Mouse (Mus musculus): ENCODE measurements around the gene Cyb5d1.

Cyb5d1 gene

DNA sequence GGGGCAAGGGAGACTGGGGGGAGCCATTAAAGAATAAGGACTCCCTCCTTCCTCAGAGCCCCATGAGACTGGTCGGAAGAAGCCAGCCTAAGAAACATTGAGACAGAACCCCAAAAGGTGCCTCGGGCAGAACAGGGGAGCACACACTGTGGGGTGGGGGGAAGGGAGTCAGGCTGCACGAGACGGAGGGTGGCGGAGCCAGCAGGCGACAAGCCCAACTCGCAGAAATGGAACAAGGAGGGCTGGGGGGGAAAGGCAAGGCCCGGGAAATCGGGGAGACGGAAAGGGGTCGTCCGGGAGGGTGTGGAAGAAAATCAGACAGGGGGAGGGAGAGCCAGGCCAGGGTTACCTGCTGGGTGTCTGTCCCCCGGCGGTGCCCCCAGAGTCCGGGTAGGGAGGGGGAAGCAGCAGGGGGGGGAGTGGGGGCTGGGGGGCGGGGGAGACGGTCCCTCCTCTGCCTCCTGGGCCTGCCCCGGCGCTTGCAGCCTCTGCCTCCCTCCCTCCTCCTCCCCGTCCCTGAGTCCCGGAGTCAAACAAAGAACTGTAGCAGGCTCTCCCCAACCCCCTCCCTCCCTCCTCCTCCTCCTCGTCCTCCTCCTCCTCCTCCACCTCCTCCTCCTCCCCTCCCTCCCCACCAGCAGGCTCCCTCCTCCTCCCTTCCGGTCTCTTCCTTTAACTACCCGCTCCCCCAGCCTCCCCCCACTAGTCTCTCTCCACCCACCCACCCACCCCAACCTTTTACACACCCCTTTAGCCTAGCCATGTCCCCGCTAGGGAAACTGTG lies 20.4 kb upstream of the Cyb5d1 start:
- DNase-seq (ENCODE audit: low spot score) = no peak

DNA sequence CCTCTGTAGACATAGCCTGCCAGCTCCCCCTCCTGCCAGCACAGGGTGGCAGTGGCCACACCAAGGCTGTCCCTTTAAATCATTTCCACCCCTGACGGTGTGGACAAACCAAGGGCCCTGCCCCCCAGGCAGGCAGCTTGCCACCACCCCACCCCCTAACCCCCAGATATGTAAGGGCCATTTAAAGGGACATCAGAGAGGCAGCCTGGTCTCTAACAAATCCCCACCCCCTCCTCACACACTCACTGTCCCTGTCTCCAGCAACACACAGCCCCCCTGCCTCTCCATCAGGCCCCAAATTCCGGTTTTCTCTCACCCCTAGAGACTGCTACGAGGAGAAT lies 19.9 kb upstream of the Cyb5d1 start:
- DNase-seq (ENCODE audit: low spot score) = no peak

DNA sequence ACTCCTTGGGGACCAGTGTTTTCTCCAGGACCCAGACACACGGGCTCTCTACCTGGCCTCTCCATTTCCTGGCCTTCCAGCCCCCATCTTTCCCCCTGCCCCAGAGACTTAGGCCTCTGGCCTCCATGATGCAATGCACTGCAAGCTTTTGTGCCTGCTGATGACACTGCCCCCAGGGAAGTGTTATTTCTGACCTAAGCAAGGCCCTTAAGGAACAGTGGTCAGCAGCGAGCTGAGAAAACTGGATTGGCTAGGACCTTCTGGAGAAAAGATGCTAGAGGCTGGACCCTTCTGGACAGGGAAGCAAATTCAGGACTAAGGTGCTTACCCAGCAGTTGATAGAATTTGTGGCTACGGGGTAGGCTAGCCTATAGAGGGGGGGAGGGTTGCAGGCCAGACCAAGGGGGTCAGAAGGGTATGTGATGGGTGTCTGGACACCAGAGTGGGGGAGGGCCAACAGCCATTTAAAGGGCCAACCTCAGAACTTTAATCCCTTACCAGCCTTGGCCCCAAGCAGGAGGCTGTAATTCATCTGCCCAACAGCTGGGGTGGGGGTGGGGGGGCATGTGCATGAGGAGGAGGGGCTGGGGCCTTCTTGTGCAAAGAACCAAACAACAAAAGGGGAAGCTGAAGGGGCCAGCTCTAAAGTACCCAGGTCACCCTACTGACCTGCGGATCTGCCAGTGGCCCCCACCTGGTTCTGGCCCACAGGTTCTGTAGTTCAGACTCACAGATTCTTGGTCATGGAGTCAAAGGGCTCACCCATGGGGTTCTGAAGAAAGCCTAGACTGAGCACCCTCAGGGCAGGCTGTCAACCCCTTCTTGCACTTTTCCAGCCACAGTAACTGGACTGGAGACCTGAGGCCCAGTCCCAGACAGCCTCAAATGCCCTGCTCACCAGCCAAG lies 19.2 kb upstream of the Cyb5d1 start:
- no peak for DNase-seq (ENCODE audit: low spot score)

DNA sequence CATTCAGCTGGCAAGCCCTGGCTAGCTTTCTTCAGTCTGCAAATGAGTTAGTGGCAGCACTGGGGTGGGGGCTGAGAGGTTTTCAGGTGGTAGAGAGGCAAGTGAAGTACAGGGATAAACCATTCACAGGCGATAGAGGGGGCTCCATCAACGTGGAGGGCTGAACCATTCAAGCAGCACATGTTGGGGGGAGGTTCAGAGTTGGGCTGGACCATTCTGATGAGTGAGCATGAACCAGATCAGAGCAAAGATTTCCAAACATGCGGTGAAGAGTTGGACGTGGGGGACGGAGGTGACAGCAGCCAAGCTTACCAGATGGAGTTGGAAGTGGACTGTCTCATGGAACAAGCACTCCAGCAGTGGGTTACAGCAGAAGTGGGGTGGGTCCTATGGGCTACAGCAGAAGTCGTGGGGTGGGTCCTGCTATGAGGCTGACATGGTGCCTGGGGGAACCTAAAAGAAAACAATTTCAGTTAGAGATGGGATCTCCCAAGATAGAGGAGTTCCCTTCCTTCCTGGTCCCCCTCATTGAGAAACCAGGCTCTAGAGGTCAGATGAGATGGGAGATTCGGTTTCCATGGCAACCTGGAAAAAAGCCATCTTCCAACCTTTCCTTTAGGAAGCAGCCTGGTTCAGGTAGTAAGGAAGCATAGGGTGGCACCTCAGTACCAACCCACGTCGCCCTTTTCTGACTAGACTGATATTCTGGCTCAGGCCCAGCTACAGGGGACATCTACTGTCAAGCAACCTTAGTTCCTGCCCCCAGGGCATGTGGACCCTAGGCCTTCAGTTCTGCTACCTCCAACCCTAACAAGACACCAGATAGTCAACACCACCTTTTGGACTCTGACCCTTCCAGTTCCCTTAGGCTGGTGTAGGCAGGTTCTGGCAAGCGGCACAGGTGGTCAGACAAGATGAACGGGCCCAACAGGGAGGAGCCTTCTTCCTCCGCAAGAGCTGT lies 18.1 kb upstream of the Cyb5d1 start, which contains the start of gene Kdm6b:
Gene Kdm6b (minus strand): TSS at position 455 of the 961 bp plus-strand sequence.
- no peak for DNase-seq (ENCODE audit: low spot score)

DNA sequence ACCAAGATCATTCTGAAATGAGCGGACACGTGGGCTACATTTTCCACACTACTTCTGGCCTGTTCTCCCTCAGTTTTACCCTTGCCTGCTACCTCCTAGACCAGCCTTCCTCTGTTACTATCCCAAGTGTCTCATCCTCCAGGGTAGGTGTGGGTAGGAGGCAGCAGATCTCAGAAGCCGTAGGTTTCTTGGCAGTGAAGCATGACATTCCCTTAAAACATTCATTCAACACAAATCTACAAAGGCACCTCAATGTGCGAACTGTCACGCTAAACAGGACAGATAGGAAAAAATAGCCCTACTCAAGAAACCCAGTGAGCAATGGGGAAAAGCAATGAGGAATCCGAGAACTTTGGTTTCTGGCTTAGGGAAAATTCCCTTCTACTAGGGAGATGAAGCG lies 17.1 kb upstream of the Cyb5d1 start:
- no peak for DNase-seq (ENCODE audit: low spot score)

DNA sequence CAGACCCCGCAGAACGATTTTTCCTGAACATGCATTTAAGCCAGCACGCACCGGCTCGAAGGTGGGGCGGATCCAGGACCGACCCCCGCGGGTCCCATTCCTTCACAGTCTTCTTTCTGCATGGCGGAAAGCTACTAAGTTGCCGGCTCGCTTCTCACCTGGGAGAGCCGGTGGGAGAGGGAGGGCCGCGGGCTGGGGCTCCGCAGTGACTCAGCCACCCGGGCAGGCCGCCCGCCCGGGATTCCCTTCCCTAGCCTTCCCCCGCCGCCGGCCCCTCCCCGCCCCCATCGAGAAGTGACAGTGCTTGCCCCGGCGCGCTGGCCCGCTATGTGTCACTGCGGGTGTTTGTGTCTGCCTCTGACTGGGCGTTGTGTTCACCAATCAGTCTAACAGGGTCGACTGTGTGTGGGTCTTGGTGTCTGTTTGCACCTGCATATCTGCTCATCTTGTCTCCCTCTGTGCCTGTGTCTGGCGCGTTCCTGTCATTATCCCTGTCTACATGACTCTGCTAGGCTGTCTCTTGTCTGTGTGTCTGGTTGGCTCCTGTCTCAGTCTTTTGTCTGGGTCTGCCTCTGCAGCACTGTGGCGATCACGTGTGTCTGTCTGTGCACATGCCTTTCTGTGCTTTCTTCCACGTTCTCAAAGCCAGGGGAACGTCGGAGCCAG lies 16.2 kb upstream of the Cyb5d1 start:
- DNase-seq (ENCODE audit: low spot score) = peak; percentile 72

DNA sequence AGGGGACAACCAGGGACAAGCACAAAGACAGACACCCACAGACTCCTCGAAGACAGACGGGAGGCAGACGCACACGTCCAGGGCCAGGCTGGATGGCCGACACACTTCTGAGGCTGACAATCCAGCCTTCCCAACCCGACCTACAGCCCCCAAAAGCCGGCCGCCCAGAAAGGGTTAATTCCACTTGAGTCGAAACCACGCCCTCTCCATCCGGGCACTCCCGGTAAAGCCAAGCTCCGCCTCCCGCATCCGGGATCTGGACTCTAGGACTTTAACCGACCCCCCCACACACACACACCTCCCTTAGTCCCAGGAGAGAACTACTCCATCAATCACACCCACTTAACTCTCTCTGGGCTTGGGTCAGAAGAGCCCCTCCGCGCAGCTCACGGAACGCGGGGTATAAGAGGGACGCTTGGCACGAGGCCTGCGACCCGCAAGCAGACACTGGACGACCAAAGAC lies 15.7 kb upstream of the Cyb5d1 start:
- peak; percentile 92 for DNase-seq (ENCODE audit: low spot score)

DNA sequence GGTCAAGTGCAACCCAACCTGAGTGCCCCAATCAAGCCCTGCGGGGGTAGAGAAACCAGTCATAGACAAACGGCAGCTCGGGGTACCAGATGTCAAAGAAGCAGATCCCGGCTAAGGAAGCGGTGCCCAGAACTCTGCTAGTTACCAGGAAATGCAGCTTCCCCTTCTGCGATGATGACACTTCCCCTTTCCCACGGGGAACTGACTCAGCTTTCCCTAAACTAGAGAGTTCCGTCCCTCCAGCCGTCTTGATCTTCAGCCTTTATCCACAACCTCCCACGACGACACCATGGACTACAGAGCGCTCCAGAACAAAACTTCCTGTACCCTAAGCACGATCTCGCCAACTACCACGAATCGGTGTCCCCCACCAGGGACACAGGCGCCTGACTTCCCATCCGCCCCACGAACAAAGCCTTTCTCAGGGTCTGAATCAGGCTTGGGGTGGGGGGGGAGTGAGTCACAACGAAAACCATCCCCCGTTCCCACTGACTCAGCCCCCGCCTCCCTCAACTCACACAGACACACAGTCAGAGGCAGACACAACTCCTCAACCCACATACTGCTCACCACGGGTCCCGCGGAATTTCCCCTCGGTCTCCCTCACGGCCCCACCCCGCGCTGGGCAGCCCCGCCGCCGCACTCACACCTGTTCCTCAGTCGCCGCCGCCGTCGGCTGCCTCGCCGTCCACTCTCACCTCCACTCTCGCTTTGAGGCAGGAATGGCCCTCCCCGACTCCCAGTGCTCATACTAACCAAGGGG lies 15.1 kb upstream of the Cyb5d1 start:
- peak; percentile 57 for DNase-seq (ENCODE audit: low spot score)

DNA sequence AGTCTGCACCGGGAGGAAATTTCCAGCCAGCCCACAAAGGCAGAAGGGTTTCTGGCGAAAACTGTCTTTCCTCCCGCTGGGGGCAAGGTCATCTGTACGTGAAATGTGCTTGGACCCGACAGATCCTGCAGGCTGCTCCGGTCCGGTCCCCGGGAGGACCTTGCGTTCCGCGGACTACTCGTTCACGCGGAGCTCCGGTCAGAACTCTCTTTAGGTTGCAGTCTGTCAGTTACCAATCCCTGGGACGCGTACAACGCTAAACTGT lies 14.5 kb upstream of the Cyb5d1 start:
- DNase-seq (ENCODE audit: low spot score) = no peak

DNA sequence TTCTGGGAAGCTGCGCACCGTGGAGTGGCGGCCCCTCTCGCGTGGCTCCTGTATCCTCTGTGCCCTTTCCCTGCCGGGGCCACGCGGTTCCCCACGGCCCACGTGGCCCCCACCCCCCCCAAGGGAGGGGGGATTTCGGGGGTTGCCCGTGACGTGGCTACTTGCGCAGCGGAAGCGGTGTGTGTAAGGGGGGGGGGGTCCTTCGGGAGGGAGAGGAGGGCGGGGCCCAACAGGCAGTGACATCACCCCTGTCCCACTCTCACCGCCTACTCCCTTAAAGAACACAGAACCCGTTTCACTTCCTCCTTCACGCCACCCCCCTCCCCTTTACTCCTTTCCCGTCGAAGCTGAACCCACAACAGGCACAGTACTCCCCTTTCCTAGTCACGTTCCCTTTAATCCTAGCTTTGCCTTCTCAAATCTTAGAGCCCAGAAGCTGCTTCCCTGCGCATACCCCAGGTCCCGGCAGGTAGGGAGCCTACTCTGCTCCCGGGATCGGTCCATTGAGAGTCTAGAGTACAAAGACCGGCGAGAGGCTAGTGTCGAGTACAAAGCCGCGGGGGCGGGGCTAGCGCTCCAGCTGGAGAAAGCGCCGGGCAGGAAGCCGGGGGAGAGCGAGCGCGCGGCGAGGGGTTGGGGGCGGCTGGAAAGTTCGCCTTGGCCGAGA lies 14.1 kb upstream of the Cyb5d1 start:
- DNase-seq (ENCODE audit: low spot score) = peak; percentile 67

DNA sequence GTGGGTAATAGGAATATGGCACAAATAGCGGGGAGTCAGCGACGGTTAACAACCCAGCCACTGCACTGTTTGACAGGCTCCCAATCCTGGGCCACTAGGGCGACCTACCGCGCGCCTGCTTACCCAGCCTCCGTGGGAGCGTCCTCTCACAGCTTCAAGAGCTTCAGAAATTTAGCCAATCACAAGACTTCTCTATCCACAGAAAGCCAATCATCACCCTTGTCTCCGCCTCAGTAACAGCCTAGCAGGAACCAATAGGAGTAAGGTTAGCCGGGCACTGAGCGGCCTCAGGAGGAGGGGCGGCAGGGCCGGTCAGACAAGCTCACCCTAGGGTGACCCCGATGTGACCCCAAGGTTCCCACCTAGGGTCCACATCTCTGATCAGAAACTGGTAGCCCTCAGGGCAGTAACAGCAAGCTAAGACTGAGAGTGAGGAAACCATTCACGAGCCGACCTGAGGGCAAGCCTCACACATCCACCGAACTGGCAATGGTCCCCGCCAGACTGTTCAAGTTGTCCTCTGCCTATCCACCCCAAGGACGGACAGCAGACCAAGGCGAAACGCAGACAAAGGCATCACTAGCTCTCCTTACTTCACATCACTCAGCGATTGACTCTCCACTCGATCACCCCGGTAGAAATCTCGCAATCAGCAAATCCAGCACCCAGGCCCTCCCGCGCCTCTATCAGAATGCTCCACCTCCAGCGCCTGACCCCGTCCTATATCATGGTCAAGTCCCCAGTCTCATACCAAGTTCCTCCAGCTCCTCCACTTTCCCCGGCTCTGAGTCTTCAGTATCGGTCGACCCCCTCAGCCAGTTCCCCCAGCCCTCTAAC lies 13.3 kb upstream of the Cyb5d1 start:
- peak; percentile 88 for DNase-seq (ENCODE audit: low spot score)

DNA sequence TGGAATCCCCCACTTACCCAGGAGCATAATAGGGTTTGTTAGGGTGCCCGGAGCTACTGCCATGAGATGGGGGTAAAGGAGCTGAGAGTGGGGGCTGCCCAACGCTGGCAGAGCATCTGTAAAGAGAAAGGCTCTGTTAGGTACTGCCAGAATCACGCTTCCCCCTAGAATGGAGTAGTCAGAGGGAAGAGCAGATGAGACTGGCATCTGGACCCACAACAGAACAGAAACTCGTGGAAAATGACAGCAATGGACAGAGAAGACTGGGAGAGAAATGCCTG lies 12.2 kb upstream of the Cyb5d1 start:
- no peak for DNase-seq (ENCODE audit: low spot score)

DNA sequence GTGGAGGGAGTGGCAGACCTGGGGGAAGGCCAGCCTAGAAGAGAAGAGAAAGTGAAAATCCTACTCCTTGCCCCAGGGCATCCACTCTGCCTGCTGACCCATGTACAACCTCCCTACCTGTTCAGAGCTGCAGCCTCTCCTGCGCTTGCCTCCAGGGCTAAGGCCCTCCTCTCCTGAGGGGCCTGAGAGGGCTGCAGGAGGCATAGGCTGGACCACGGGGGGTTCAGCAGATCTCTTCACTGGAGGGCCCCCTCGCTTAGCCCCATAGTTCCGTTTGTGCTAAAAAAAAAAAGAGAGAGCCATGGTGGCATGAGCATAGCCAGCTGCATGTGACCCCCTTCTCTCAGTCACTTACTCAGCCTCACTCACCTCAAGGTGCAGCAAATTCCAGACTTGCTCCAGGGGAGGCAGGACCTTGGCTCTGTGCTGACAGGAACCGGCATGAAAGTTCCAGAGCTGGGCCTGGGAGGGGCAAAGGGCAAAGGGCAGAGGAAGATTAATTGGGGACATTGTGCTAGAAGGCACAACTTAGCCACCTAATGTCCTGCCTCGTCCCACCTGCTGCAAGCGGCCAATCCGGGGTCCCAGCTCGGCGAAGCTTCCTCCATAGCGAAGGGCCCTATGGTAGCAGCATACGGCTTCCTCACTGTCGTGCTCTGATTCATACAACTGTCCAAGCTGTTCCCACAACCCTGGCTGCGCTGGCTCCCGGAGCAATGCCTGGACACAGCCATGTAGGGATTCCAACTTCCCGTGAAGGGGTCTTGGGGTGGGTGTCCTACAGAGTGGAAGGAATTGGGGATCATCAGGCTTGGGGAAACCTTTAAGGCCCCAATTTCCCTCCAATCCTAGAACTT lies 11.7 kb upstream of the Cyb5d1 start:
- no peak for DNase-seq (ENCODE audit: low spot score)

DNA sequence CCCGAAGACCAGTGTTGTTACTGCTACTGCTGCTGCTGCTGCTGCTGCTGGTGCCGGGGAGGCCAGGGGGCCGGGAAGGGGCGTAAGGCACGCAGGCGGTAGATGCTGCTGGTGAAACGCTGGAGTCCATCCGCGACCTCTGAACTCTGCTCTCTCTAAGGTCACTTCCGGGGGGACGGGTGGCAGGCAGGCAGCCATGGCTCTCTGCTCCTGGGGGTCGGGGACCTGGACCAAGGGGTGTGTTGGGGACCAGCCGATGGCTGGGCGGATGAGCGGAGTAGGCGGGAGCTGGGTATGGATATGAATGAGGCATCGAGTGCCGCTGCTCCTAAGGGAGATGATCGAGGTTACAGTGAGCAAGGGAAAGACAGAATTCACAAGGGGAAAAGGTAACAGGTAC lies 10.9 kb upstream of the Cyb5d1 start:
- DNase-seq (ENCODE audit: low spot score) = no peak

DNA sequence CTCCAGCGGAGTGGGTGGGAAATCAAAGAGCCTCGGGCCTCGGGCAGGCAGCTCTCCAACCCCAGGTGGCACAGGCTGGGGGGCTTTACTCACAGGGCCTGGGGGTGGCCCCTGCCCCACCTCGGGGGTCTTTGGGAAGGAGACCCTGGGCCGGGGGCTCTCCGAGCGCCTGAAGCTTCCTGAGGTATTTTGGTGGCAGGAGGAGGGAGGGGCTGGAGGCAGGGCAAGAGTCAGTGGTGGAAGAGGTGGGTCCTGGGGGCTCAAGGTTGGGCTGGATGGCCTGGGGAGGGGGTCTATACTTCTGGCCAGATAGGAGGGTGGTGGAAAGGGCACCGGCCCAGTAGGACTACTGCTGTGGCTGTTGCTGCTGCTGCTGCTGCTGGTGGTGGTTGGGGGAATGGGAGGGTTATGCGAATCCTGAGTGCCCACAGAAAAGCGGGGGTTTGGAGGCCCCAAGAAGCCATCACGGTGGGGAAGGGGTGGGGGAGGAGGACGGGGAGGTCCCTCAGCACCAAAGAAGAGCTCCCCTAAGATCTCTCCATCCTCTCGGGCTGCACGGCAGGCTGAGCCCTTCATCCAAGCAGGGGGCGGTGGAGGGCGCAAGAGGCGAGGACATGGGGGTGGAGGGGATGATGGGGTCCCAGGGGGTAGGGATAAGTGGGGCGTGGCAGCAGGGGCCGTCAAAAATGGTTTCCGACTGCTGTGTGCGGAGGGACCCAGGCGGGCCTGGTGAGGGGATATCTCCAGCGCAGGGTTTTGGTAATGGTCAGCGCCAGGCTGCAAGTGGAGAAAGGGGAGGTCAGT lies 10.2 kb upstream of the Cyb5d1 start:
- no peak for DNase-seq (ENCODE audit: low spot score)

DNA sequence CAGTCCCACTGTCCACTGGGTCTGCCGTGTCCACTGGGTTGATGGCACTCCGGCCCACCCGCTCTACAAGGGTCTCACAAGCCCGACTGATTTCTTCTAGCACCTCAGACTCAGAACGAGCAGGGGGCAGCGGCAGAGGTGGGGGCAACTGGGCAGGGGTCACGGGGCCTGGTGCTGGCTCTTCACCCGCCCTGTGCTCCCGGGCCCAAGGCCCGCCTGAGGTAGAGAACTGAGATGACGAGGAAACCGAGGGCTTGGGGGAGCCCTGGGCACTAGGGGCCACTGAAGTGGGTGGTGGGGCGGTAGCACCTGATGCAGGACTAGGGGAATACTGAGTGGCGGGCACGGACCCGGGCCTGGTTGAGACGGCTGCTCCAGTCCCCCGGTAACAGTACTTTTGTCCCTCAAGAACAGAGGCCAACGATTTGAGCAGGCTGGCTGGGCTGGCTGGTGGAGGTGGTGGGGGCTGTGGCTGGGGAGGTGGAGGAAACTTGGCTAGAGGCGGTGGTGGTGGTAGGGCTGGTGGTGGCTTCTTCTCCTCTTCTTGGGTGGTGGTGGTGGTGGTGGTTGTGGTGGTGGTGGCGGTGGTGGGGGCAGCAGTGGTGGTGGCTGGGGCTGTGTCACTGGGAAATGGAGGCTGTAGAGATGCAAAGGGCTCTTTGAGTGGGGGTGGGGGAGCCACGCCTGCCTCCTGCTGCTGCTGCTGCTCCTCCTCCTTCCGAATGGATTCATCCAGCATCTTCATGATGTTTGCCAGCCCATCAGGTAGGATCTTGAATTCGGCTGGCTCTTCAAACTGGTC lies 9.4 kb upstream of the Cyb5d1 start:
- DNase-seq (ENCODE audit: low spot score) = no peak

Measured in c-Kit-positive CD71-positive TER-119-positive erythroid progenitor cells, embryonic 14.5 days (primary cell).